Mouse (Mus musculus) retina, postnatal 7 days (tissue): ENCODE data around the gene Upk3a.

Experiments
- DNase-seq: peaks from one replicate; pipeline ENCODE4 v3.0.0-alpha.2; 2012; ENCODE audit warnings: low read depth, low spot score

Upk3a gene

DNA sequence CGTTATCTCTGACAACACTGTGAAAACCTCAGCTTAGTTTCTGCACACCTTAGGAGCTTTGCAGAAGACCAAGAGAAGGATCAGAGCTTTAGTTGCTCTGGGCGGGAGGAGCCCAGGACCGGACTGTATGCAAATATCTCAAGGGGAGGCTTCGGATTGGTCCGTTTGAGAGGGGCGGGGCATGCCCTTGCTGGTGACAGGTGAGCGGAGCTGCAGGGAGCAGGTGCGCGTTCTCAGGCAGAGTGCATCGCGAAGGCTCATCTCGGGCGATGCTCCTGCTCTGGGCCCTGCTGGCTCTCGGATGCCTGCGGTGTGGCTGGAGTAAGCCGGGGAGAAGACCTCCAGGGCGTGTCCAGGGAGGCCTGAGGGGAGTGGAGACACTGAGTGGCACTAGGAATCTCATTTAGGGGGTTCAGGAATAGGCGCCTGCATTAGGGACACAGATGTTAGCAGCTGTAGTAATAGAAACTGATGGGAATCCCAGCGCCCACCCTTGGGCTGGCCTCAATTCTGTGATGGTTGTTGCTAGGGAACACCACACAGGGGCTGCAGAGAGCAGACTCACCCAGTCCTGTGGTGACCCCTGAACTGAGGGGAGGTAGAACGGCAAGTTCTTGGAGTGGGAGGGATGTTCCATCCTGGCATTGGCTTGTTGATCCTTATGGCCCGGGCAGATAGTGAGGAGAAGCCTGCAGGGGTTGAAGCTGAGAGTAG lies at the start of gene Upk3a:
Gene Upk3a, plus strand, starts transcription at position 191 of the 714 bp plus-strand sequence.
- DNase-seq, result no peak

DNA sequence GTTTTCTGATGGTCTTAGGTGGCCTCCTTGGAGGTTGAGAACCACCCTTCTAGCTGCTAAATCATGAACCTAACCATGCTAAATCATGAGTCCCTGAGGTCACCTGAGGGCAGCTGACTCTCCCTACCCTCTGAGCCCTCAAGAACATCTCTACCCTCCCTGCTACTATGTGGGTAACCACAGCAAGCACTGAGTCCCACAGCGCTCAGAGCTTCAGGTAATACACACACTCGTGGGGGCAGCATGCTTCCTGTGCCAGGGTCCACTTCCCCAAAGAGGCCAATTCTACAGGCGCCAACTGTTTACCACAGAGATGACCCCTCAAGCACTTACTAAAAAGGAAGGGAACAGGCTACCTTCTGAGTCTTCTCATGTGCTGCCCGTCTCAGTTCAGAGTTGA lies 48.4 kb upstream of the Upk3a start:
- no peak for DNase-seq

DNA sequence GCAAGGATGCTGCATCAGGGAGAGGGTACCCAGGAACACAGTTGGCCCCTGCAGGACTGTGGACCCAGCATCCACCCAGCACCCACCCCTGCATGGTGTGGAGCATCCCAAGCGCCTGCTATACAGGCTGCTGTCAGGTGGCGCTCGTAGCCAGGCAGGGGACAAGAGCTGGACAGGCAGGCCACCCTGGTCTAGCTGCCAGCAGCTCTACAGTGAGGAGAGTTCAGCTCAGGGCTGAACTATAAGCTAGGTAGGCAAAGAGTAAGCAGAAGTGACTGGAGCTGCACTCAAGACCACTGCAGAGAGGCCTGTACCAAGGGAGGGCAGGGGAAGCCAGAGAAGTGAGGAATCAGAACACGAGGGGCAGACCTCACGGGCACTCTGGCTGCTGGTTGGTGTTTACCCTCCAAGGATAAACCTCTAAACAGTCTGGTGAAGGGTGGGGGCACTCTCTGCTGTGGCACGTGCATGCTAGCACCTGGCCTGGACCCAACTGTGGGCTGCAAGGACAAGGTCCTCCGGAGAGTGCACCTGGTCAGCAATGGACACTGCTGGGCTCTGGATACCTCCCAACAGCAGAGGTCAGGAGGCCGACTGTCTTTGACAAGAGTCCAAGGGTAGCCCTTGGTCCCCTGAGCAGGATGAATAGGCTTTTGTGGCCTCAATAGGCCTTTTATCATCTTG lies 43.9 kb upstream of the Upk3a start:
- DNase-seq, result no peak

GRCm38 (mm10) chr15:84973544-84973871 lies 43.4 kb upstream of the Upk3a start:
- DNase-seq, result no peak

DNA sequence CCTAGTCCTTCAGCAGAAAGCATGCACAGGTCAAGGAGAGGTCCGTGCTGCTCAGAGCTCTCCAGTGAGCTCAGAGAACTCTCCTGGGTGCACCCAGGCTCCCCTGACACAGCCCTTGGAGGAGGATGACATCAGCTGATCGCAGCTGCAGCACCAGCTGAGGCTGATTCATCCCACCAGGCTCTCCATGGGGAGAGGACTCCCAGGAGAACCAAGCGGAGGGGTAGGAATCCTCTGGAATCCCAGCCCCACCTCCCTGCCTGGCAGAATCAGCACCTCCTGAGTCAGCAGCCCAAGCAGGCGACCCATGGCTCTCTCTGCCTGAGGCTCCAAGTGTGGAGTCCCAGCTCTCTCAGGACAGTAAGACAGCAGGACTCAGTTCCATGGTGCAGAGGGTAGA lies 41.2 kb upstream of the Upk3a start:
- no peak for DNase-seq

- no peak for DNase-seq
These were observed 35.2 kb upstream of the Upk3a start for GRCm38 (mm10) chr15:84981609-84982313.

GRCm38 (mm10) chr15:84982888-84983287 lies 34.1 kb upstream of the Upk3a start:
- DNase-seq, result no peak

DNA sequence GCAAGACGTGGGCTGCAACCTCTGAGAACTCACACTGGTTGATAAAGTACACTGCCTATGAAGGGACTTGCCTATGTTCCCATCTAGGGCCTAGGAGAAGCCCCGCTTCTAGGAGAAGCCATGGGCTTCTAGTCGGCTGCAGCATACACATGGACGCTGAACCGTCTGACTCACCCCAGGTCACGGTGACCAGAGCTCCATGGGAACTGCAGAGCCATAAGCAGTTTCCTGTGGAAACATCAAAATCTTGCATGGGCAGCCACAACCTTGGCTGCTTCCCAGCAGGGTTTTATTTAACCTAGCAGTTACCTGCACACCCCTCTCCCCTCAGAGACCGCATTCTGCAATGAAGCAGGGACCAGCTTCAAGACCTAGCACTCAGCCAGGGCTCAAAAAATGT lies 33.2 kb upstream of the Upk3a start:
- DNase-seq, result no peak

GRCm38 (mm10) chr15:84985516-84986160 lies 31.3 kb upstream of the Upk3a start:
- no peak for DNase-seq

GRCm38 (mm10) chr15:84986171-84987019 lies 30.5 kb upstream of the Upk3a start:
- no peak for DNase-seq

DNA sequence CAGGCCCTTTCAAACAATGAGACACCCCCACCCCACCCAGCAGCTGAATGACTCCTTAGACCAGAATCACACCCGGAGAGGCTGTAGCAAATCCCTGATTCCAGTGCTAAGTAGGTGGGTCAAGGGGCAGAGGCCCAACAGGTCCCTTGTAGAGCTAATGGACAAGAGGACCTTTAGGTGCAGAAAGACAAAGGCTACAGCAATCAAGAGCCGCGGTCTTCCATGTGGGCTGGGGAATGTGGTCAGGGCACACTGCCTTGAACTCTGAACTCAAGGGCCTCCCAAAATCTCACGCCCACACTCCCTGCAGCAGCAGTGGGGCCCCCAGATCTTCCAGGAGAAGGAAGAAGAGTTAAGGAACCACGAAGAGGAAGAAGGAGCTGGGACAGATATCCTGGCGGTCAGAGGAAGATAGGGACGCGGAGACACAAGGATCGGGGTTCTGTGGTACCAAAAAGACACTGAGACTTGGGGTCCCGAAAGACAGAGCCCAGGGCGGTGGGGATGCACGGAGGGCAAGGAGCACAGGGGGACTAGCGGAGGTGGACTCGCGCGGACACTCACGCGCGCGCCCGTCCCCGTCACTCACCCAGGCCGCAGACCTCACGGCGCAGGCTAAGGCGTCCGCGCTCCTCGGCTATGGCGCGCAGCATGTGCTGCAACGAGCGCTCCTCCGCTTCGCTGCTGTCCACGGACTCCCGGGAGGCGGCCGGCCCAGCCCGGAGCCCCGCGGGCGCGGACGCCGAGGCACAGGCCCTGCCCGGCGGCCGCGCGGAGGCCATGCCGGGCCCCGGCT lies 29.7 kb upstream of the Upk3a start:
- no peak for DNase-seq

GRCm38 (mm10) chr15:84987874-84988825 lies 28.8 kb upstream of the Upk3a start, which contains the start of gene 5031439G07Rik:
TSS of gene 5031439G07Rik (minus strand) at chr15:84988551.
- DNase-seq, result peak; percentile 88

- DNase-seq, result no peak
These were observed 27.8 kb upstream of the Upk3a start for GRCm38 (mm10) chr15:84989098-84989497.

DNA sequence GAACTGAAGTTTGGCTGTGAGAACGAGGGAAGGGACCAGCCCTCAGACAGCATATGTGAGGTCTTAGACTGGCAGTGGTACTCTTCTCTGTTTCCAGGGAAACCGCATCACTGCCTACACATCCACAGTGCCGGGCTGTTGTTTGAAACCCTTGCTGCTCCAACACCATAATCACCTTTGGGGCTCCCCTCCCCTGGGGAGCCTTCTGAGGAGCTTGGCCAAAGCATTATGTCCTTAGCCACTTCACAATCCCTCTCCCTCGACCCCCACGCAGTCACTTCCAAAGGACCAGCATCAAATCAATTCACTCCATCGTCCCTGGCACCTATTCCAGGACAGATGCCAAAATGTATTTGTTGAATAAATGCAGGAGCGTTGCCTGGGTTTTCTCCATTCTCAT lies 27.2 kb upstream of the Upk3a start:
- DNase-seq, result no peak

- no peak for DNase-seq
These were observed 22.4 kb upstream of the Upk3a start for GRCm38 (mm10) chr15:84994498-84994897.

- no peak for DNase-seq
These were observed 21.9 kb upstream of the Upk3a start for GRCm38 (mm10) chr15:84995041-84995440.

DNA sequence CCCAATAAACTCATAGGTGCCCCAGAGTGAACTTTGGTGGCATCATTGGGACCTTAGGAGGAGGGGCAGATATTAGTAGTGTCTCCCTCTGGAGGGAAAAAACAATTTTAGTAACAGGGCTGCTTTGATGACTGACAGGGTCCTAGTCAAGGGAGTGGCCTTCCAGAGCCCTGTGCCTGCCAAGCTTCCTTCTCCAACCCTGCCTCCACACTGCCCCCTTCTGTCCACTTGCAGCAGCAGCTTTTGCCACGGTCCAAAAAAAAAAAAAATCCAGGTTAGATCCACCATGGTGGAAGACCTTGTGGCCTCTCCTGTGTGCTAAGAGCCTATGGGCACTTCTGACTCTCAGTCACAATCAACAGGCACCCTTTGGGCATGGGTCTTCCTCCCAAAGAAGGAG lies 21.0 kb upstream of the Upk3a start:
- DNase-seq, result no peak

GRCm38 (mm10) chr15:84997768-84998454 lies 19.0 kb upstream of the Upk3a start:
- DNase-seq, result no peak

DNA sequence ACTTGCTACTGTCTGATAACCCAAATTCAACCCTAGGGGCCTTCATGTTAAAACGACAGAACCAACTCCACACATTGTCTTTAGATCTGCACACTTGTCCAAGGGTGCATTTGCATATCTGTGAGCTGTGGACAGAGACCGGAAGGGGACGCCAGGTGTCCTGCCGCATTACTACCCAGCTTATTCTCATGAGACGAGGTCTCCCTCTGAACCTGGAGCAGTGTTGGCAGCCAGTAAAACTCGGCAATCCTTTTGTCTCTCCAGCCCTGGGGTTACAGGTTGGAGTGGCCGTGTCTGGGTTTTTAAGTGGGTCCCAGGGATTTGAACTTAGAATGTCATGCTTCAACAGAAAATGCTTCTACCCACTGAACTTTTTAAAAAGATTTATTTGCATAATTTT lies 17.0 kb upstream of the Upk3a start:
- DNase-seq, result no peak
